Mouse (Mus musculus): ENCODE results near the gene Notch1. TPM values are rescaled to one million over a fixed set of nuclear protein-coding genes. Genes with fewer than 3 reads are reported as not detected.

Gene Notch1
- polyA plus RNA-seq, 2 experiments: 1.7 to 2.1 TPM

DNA sequence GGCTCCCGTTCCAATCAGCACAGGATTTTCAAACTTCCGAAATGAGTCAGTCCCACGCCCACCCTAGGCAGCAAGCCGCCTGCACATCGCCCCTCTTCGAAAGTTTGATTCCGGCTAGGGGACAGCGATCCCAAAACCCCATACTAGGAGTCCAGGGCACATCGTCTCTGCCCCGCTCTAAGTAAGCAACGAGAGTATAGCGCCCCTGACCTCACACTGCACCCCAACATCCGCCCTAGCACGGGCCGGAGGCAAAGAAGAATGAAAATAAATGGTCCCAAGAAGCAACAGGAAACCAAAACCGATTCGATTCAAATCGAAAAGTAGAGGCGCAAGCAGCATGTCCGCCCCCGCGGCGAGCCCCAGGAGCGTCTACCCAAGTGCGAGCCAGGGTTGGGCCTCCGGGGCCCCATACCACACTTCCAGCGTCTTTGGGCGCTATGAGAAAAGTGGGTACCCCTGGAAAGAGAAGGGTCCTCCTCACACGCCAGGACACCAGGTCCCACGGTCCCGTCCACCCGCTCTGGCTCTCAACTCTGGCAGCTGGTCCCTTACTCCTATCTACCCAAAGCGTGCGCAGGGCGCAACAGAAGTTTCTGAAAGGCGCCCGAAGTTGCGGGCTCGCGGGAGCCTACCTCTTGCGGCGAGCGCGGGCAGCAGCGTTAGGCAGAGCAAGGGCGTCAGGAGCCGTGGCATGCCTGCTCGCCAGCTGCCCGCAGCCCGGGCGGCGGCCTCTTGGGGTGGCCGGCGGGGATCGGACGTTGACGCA is 13.4 kb downstream of the Notch1 start:
- no peak for DNase-seq (ENCODE audit: low read depth in 3 of 3, low spot score in 3 of 3)
- peak; percentile 13; the same call in 1 of the 2 replicates for ATAC-seq (ENCODE audit: insufficient read depth)
- H3K36me3 ChIP-seq (replicated peaks; ENCODE audit: control insufficient read depth, insufficient read depth, low read depth): no peaks in the 10 kb centered on the region

DNA sequence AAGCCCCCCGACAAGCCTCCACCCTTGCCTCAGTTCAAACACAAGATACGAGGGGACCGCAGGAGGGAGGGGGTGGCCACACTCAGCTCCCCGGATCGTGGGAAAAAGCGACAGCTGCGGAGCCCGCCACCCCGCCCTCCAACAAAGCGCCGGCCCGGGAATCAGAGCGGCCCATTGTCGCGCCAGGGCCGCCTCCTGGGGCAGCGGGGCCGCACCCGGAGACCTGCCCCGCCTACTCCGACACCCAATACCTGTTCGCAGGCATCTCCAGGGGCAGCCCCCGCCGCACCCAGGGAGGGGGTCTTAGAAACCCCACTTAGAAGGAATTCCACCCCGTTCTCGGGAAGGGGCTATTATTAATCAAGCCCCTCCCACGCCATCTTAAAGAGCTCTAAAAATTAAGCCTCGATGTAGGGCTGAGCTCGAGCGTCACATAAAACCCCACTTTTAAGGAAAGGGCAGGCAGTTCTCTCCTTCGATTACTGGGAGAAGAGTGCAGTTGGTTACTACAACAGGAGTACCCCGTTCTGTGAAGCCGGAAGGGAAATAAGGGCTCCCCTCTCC is 14.1 kb downstream of the Notch1 start:
- H3K27ac ChIP-seq: no peak overlapping the region
- WGBS (ENCODE audit: insufficient replicate concordance): 1% methylated on average over 33 of the region's 33 CpGs
- ATAC-seq (ENCODE audit: insufficient read depth) (no peak), DNase-seq (ENCODE audit: low read depth in 3 of 3, low spot score in 3 of 3) (no peak)
- peaks cover 39% of the 10 kb centered on the region for H3K27me3 ChIP-seq (ENCODE audit: control insufficient read depth, insufficient read depth, low read length)
- no peaks in the 10 kb centered on the region for H3K36me3 ChIP-seq (replicated peaks; ENCODE audit: control insufficient read depth, insufficient read depth, low read depth)
- peaks cover 0 to 9% of the 10 kb centered on the region in 2 experiments; a peak in 2 of 4 replicates for H3K4me1 ChIP-seq (replicated peaks; ENCODE audit: control insufficient read depth in 2 of 2, insufficient read depth in 2 of 2, low read length in 1 of 2)
- H3K4me2 ChIP-seq (ENCODE audit: low read depth): peak overlapping the region; percentile 64
- H3K4me3 ChIP-seq (ENCODE audit: insufficient read depth in 1 of 2, low read depth in 2 of 2, low read length in 2 of 2): peak overlapping the region; percentile 58 to 72
- H3K9ac ChIP-seq (replicated peaks): no peak overlapping the region
- TF ChIP-seq EP300 (IDR thresholded peaks at IDR 0.05; ENCODE audit: low read depth): no peak
- no peak for TF ChIP-seq CTCF (IDR thresholded peaks at IDR 0.05; ENCODE audit: low read depth)
- H3K9me3 ChIP-seq (ENCODE audit: control insufficient read depth, low read length): no peaks in the 10 kb centered on the region

More for the DNA sequence above, 13.4 kb downstream of the Notch1 start:
- peak overlapping the region; percentile 27 for H3K9ac ChIP-seq (replicated peaks)
- H3K9me3 ChIP-seq (ENCODE audit: control insufficient read depth, low read length): no peaks in the 10 kb centered on the region
- peak overlapping the region; percentile 58 to 72 for H3K4me3 ChIP-seq (ENCODE audit: insufficient read depth in 1 of 2, low read depth in 2 of 2, low read length in 2 of 2)
- peaks cover 0 to 10% of the 10 kb centered on the region in 2 experiments; a peak in 2 of 4 replicates for H3K4me1 ChIP-seq (replicated peaks; ENCODE audit: control insufficient read depth in 2 of 2, insufficient read depth in 2 of 2, low read length in 1 of 2)
- peak overlapping the region; percentile 64 for H3K4me2 ChIP-seq (ENCODE audit: low read depth)
- WGBS (ENCODE audit: insufficient replicate concordance): under 1% methylated on average over 57 of the region's 57 CpGs
- no peak for TF ChIP-seq EP300 (IDR thresholded peaks at IDR 0.05; ENCODE audit: low read depth)
- TF ChIP-seq CTCF (IDR thresholded peaks at IDR 0.05; ENCODE audit: low read depth): no peak
- H3K27me3 ChIP-seq (ENCODE audit: control insufficient read depth, insufficient read depth, low read length): peaks cover 39% of the 10 kb centered on the region
- H3K27ac ChIP-seq: no peak overlapping the region

DNA sequence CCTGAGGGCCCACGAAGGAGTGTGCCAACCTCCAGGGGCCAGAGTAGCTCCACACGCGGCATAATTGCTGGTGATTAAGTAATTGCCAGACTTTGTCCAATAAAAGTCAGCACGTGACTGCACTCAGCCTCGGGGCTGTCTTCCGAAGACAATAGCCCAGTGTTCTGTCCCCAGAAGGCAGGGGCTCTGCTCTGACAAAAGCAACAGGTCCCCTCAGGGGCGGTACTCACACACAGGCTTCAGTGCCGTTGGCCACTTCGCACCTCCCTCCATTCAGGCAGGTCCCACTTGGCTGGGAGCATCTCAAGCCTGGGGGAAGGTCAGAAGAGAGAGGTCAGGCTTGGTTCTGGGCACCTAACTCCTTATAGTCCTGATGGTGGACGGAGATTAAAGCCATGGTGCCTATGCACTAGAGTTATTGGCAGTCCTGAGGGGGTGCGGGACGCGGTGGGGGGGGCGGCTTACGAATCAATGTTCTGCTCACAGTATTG is 14.8 kb downstream of the Notch1 start:
- TF ChIP-seq CTCF (IDR thresholded peaks at IDR 0.05; ENCODE audit: low read depth) (no peak), EP300 (IDR thresholded peaks at IDR 0.05; ENCODE audit: low read depth) (no peak)
- no peaks in the 10 kb centered on the region for H3K9me3 ChIP-seq (ENCODE audit: control insufficient read depth, low read length)
- H3K36me3 ChIP-seq (replicated peaks; ENCODE audit: control insufficient read depth, insufficient read depth, low read depth): no peaks in the 10 kb centered on the region
- H3K27ac ChIP-seq: no peak overlapping the region
- peak overlapping the region; percentile 64 for H3K4me2 ChIP-seq (ENCODE audit: low read depth)
- DNase-seq (ENCODE audit: low read depth in 3 of 3, low spot score in 3 of 3) (no peak), ATAC-seq (ENCODE audit: insufficient read depth) (no peak)
- H3K4me3 ChIP-seq (ENCODE audit: insufficient read depth in 1 of 2, low read depth in 2 of 2, low read length in 2 of 2): peak overlapping the region in 1 of 2 experiments; percentile 58
- H3K27me3 ChIP-seq (ENCODE audit: control insufficient read depth, insufficient read depth, low read length): peaks cover 39% of the 10 kb centered on the region
- 12% methylated on average over 15 of the region's 15 CpGs for WGBS (ENCODE audit: insufficient replicate concordance)
- H3K9ac ChIP-seq (replicated peaks): no peak overlapping the region
- peaks cover 0 to 5% of the 10 kb centered on the region in 2 experiments; a peak in 1 of 4 replicates for H3K4me1 ChIP-seq (replicated peaks; ENCODE audit: control insufficient read depth in 2 of 2, insufficient read depth in 2 of 2, low read length in 1 of 2)

DNA sequence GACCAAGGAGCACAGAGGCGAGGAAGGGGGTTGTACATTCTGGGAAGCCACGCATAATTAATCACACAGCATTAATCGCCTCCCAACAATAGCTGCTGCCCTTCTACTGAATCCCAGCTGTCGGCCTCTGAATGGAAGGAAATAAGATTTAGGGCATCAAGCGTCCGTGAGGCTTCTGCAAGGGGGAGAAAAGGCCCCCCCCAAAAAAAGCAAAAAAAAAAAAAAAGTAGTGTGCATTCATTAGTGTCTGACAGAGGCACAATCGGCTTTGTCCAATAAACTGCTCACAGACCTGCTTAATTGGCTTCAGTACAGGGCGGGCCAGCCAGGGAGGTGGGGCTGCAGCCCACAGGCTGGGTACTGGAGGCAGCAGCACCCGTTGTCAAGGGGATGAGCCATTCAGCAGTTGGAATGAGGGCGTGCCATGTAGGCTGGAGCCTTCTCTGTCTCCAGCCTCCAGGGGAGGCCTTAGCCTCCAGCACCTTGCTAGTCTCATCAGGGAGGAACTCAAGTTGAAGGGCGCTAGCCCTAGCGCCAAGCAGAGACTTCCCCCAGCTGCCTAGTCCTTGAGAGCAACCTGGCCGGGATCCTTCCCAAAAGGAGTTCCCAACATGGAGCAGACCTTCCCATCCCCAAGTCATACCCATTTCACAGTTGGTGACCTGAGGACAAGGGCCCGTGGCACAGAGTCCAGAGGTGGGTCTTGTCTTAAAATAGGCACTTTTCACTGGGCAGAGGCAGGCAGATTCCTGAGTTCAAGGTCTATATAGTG is 15.7 kb downstream of the Notch1 start:
- H3K9ac ChIP-seq (replicated peaks): no peak overlapping the region
- H3K27me3 ChIP-seq (ENCODE audit: control insufficient read depth, insufficient read depth, low read length): peaks cover 39% of the 10 kb centered on the region
- H3K4me3 ChIP-seq (ENCODE audit: insufficient read depth in 1 of 2, low read depth in 2 of 2, low read length in 2 of 2): no peak overlapping the region
- H3K9me3 ChIP-seq (ENCODE audit: control insufficient read depth, low read length): no peaks in the 10 kb centered on the region
- 52% methylated on average over 14 of the region's 14 CpGs for WGBS (ENCODE audit: insufficient replicate concordance)
- no peak for TF ChIP-seq CTCF (IDR thresholded peaks at IDR 0.05; ENCODE audit: low read depth)
- no peak for TF ChIP-seq EP300 (IDR thresholded peaks at IDR 0.05; ENCODE audit: low read depth)
- no peaks in the 10 kb centered on the region for H3K36me3 ChIP-seq (replicated peaks; ENCODE audit: control insufficient read depth, insufficient read depth, low read depth)
- DNase-seq (ENCODE audit: low read depth in 3 of 3, low spot score in 3 of 3) (no peak), ATAC-seq (ENCODE audit: insufficient read depth) (no peak)
- H3K4me1 ChIP-seq (replicated peaks; ENCODE audit: control insufficient read depth in 2 of 2, insufficient read depth in 2 of 2, low read length in 1 of 2): peaks cover 0 to 9% of the 10 kb centered on the region in 2 experiments; a peak in 2 of 4 replicates
- H3K27ac ChIP-seq: no peak overlapping the region
- no peak overlapping the region for H3K4me2 ChIP-seq (ENCODE audit: low read depth)

Data from liver, embryonic 14.5 days (tissue).